Mouse (Mus musculus): ENCODE results near the gene Pigyl.

Gene Pigyl

DNA sequence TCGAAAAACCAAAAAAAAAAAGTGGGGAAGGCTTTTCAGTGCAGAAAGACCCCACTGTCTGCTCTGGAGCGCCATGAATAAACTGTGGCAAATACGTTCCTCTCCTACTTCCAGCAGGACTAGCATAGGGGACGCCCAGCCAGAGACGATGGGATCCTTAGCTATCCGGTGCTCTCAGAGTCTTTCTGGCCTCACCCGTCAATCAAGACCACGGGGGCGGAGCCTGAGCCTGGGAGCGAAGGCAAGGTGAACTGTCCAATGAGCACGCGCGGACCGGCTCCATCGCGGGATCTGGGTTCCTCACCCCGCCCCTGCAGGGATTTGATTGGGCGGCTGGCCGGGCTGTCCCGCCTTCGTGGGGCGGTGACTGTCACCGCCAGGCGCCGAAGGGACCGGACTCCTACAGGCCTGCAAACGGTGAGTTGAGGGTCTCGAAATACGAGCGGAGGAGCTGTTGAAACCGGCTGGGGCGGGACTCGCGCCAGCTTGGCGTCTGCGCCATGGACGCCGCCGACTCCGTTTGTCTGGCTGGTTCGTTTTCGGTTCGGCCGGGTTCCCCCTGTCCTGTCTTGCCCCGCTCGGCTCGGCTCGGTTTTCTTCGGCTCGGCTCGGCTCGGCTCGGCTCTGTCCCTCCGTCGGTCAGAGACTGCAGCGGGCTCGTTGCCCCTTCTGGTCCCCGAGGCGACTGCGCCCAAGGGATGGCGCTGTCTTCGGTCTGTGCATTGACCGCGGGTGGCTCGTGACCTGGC is at the start of gene Pigyl:
Pigyl (plus strand) TSS at position 350 of the 749 bp plus-strand sequence.
- DNase-seq (ENCODE audit: low spot score) = peak; percentile 98

- DNase-seq (ENCODE audit: low spot score) = no peak
Observed at GRCm38 (mm10) chr9:22108194-22108593, 48.5 kb upstream of the Pigyl start.

- no peak for DNase-seq (ENCODE audit: low spot score)
Observed at GRCm38 (mm10) chr9:22115635-22116034, 41.0 kb upstream of the Pigyl start.

DNA sequence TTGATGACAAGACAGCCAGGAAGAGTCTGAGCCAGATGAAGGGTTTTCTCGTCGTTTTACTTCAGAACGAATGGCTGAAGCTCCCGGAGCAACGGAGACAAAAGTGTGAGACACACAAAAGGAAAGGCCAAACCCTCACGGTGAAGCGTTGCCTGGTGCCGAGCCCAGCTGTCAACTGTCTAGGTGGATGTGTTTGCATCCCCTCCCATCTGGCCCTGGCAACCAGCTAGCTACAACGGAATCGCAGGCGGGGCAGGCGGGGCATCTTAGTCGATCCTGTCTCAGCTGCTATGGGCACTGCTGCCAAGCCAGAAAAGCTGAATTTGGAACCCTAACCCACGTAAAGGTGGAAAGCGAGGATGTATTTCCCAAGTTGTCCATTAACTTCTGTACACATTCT is 40.6 kb upstream of the Pigyl start:
- DNase-seq (ENCODE audit: low spot score) = no peak

GRCm38 (mm10) chr9:22116740-22117426 is 39.8 kb upstream of the Pigyl start, which contains the start of gene Elof1:
Gene Elof1 (minus strand): TSS chr9:22117172.
- peak; percentile 85 for DNase-seq (ENCODE audit: low spot score)

DNA sequence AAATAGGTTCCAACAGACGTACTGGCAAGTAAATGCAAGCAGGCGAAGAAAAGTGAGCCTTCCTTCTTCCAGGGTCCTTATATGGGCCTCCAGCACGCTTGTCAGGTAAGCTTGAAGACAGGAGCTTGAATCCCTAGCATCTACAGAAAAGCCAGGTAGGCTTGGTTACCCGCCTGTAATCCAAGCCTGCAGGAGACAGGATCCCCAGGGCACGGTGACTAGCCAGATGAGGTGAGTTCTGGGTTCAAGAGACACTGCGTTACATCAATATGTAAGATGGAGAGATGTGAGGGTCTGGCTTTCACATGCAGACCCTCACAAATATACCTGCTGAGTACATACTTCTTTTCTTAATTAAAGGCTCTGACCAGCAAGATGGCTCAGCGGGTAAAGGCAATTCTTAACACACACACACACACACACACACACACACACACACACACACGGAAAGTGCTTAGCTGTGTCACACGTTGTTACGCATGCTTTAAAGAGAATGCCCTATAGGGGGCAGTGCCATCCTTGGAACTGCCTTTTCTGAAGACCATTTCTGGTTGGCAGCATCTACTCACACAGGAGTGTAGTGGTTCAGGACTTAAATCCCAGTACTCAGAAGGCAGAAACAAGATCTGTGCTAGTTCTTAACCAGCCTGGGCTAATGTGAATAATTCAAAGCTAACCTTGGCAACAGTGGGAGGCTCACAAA is 38.7 kb upstream of the Pigyl start:
- DNase-seq (ENCODE audit: low spot score) = peak; percentile 29

- DNase-seq (ENCODE audit: low spot score) = no peak
Observed at GRCm38 (mm10) chr9:22119543-22119942, 37.1 kb upstream of the Pigyl start.

- no peak for DNase-seq (ENCODE audit: low spot score)
Observed at GRCm38 (mm10) chr9:22121545-22121944, 35.1 kb upstream of the Pigyl start.

DNA sequence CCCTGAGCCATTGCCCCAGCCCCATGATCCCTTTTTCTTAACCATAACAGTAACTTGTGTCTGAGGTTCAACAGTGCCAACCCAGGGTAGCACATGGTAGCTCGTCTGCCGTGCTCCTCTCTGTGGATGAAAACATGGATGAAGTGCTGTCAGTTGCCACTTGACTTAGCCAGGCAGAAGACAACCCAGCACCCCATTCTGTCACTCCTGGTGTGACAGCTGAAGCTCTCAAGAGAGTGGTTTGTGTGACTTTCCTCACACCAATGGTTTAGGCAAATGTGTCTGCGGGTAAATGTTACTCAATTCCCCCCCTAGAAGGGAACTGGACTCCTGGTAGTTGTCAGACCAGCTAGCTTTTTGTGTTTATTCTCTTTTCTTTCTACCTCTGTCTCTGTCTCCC is 34.6 kb upstream of the Pigyl start:
- DNase-seq (ENCODE audit: low spot score) = no peak

DNA sequence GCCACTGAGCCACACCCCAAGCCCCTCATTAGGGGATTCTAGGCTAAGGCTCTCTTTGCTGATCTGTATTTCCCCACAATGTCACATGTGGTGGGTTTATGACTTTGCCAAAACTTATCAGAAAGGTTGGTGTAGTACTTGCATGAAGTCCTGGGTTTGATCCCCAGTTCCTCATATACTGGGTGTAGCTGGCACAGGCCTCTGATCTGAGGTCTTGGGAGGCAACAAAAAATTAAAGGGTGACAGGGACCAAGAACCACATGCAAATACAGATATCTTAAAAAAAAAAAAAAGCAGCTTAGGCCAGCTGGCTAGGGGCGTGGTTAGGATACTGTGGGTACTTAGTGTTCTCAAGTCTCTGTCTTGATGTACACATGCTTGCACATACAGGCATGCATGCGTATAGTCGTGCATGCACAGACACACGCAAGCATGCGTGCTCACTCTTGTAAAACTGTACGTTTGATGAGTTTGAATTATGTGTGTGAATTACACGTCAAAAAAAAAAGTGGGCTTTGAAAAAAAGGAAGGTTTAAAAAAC is 33.5 kb upstream of the Pigyl start:
- DNase-seq (ENCODE audit: low spot score) = no peak

- DNase-seq (ENCODE audit: low spot score) = no peak
Observed at GRCm38 (mm10) chr9:22124169-22124568, 32.5 kb upstream of the Pigyl start.

DNA sequence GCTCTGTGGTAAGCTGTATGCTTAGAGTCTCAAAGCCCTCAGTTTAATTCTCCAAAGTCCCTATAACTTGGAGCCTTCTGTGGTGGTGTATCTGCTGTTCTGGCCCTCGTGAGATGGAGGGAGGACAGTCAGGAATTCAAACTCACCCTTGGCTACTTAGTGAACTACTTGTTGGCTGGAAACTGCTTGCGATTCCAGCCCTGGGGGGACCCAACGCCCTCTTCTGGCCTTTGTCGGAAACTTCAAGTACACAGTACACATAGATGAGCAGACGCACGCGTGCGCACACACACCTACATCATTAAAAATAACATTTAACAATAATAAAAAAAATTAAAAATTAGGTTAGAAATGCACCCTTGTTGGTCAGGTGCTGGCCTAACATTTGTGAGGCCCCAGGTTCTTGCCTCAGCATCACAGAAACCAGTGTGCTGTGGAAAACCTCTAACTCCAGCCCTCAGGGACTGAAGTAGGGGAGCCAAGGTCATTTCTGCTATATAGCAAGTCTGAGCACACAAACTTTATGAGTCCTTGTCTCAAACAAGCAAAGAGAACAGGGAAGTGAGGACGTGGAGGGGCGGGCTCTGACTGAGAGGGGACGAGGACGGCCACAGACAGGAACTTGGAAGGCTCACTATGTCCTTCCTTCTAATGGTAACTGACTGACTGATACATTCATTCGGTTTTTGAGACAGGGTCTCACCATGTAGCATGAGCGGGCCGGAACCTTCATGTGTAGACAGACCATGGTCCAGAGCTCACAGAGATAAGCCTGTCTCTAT is 31.2 kb upstream of the Pigyl start:
- no peak for DNase-seq (ENCODE audit: low spot score)

DNA sequence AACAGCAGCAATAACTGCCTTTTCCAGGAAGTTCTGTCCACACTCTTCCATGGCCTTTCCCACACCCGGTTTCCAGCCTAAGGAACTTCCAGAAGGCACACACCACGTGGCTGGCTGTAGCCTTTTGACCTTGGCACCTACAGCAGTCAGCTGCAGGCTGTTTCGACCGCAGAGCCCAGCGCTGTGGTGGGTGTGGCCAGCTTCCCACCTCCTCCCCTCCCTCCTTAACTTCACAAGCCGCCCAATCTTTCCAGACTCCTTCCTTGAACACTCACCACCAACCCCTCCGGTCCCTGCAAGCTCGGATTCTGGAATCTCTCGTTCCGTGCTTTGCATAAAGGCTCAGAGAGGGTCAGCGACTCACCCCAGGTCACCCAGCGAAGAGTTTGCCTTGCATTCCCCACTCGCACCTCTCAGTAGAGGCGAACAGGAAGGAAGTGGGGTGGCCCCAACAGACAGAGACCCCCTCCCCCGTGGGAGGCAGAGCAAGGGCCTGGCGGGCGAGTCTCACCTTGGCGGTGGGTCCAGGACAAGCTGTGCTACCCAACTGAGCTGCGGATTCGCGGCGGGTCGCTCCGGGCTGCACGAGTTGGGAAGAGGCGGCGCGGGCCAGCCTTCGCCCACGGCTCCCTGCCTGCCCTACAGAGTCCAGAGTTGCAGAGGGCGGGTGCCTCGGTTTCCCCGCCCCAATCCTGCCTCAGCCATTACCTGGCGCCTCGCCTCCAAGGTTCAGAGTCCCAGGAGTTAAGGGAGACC is 25.2 kb upstream of the Pigyl start:
- DNase-seq (ENCODE audit: low spot score) = peak; percentile 19

- no peak for DNase-seq (ENCODE audit: low spot score)
Observed at GRCm38 (mm10) chr9:22132220-22132619, 24.4 kb upstream of the Pigyl start.

DNA sequence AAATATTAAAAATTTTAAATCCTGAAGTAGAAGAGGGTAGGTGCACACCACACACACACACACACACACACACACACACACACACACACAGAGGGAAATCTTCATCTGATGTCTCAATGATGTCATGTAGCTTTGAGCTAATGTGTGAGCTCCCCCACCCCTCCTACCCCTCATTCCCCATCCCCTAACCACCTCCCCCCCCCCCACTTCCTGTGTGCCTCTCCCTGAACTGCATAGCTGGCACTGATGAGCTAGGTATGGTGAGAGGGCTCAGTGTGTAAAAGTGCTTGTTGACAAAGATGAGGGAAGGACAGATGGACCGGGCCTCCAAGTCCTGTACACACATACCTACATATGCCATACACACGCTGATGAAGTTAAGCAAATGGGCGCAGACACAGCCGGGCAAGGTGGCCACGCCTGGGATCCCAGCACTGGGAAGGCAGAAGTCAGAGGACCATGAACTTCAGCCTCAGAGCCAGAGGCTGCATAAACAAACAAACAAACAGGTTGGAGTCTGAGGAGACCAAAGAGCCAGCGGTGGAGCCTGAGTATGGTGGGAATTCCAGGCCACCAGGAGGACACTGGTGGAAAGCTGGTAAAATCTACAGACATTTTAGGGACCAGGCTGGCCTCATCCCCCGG is 22.3 kb upstream of the Pigyl start:
- DNase-seq (ENCODE audit: low spot score) = no peak

GRCm38 (mm10) chr9:22134988-22135643 is 21.5 kb upstream of the Pigyl start:
- no peak for DNase-seq (ENCODE audit: low spot score)

DNA sequence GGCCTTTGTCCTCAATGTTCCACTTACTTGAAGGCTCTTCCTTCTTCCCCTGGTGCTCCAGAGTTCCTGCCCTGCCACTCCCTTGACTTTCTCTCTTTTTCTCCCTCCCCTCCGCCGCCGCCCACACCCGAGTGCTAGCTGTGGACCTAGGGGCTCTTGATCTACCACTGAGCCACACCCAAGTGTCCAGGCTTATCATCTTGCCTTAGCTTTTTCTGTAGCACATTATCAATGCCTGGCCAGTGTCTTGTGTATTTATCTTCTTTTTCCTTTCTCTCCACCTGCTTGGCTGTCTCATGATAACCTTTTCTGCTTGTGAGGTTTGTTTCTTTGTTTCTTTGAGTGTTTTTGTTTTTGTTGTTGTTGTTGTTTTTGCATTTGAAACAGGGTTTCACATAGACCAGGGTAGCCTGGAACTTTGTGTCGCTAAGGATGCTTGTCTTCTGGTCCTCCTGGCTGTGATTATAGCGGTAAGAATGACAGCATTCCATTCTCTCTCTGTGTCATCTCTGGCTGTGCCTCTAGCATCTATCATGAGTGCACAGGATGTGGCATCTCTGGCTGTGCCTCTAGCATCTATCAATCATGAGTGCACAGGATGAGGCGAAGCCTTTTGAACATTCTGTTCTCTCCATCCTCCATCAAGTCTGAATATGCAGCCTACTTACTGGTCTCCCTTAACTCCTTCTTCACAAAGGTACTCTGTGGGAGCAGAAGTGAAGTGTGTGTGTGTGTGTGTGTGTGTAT is 20.8 kb upstream of the Pigyl start, which contains the start of gene Acp5:
Acp5 (minus strand) TSS at position 68 of the 747 bp plus-strand sequence.
- DNase-seq (ENCODE audit: low spot score) = no peak

- DNase-seq (ENCODE audit: low spot score) = no peak
Observed at GRCm38 (mm10) chr9:22136765-22137547, 19.7 kb upstream of the Pigyl start.

All from urinary bladder, postnatal 25 days (tissue).